8 mouse cellular contexts compared by ENCODE assay signal in genomic region chrX:96134840-96135580, GRCm38 (mm10). TPM values are rescaled to one million over a fixed set of nuclear protein-coding genes. Genes with fewer than 3 reads are reported as not detected.
DNase-seq lines count a peak whose midpoint lies in the region; ATAC-seq and TF ChIP-seq lines count a peak whose summit lies in the region.
"Had no signal": no experiment of that assay in that cellular context is flagged by ENCODE, and none has a peak within 500 bp of the region (broad histone marks: within the 10 kb centered on the region; RNA-seq: fewer than 3 reads in every experiment).

No protein-coding gene starts in this region.

- TF ChIP-seq CTCF in lung, adult 2 months (IDR thresholded peaks at IDR 0.05; ENCODE audit: insufficient read depth, low read length), result no peak
- no peak for TF ChIP-seq CTCF in lung, postnatal 0 days (IDR thresholded peaks at IDR 0.05)

- DNase-seq in lung, adult 18-20 months, result peak; percentile 42 to 65
- no peak for DNase-seq in lung, adult 2 months
- DNase-seq in NIH3T3 (ENCODE audit: low read depth), result peak; percentile 14
- peak; percentile 74 for DNase-seq in lung, postnatal 0 days (ENCODE audit: low spot score)
- DNase-seq in spleen, adult 12 weeks (ENCODE audit: low spot score), result no peak
- no peak for DNase-seq in adrenal gland, postnatal 25 days
- DNase-seq: layer of hippocampus, adult 9-11 months had no signal

- 0 out of 2 replicates have a peak overlapping the region, but pooled peaks have one; percentile 19 for H3K4me2 ChIP-seq in lung, postnatal 0 days (replicated peaks; ENCODE audit: low read depth, low read length)

- no peaks in the 10 kb centered on the region for H3K9me3 ChIP-seq in lung, postnatal 0 days (ENCODE audit: low read length)

- 0 out of 2 replicates have a peak, but pooled peaks have one; percentile 6 for TF ChIP-seq EP300 in lung, postnatal 0 days (IDR thresholded peaks at IDR 0.05)

- H3K27me3 ChIP-seq in lung, postnatal 0 days (replicated peaks; ENCODE audit: insufficient read depth, low read length), result no peaks in the 10 kb centered on the region

- H3K4me3 ChIP-seq in lung, adult 2 months (replicated peaks; ENCODE audit: extremely low read depth, low read depth, low read length), result no peak overlapping the region
- no peak overlapping the region for H3K4me3 ChIP-seq in lung, postnatal 0 days (ENCODE audit: low read depth, low read length)

- H3K27ac ChIP-seq in lung, postnatal 0 days (ENCODE audit: low read length), result peak overlapping the region; percentile 78

- peak; percentile 6; the same call in 1 of the 2 replicates for ATAC-seq in erythroid progenitor cell, adult 5-6 weeks (replicated peaks; ENCODE audit: low FRiP score, poor library complexity, severe bottlenecking)
- peak; percentile 67 for ATAC-seq in lung, postnatal 0 days

- H3K4me1 ChIP-seq in lung, adult 2 months (ENCODE audit: control insufficient read depth, insufficient read depth, low read length), result peaks cover 19% of the 10 kb centered on the region
- H3K4me1 ChIP-seq in lung, postnatal 0 days (ENCODE audit: insufficient read depth, low read depth, low read length), result no peaks in the 10 kb centered on the region

- TF ChIP-seq POLR2A in lung, adult 2 months (IDR thresholded peaks at IDR 0.05; ENCODE audit: borderline replicate concordance, extremely low read depth, low read depth, low read length), result no peak

- H3K36me3 ChIP-seq in lung, postnatal 0 days (ENCODE audit: insufficient read depth, low read length), result no peaks in the 10 kb centered on the region

- H3K9ac ChIP-seq in lung, postnatal 0 days (replicated peaks; ENCODE audit: low read depth), result no peak overlapping the region

- WGBS in lung, adult 2 months, result 34% methylated on average over 6 of the region's 6 CpGs
- WGBS in lung, postnatal 0 days, result 24% methylated on average over 6 of the region's 6 CpGs

RNA-seq across cellular contexts. Expression of gene Msn, which starts 39.2 kb away (rescaled TPM):
- polyA plus RNA-seq in lung, adult 2 months (2012; rRNA removed), result 290 and 370 TPM in 2 replicates
- 112 and 147 TPM in 2 replicates for total RNA-seq in erythroid progenitor cell, adult 5-6 weeks (2015; ENCODE audit: low replicate concordance)
- total RNA-seq in erythroid progenitor cell, adult 5-6 weeks (2017; ENCODE audit: low replicate concordance), result 39.1 and 42.7 TPM in 2 replicates
- 293 and 316 TPM in 2 replicates for polyA plus RNA-seq in lung, postnatal 0 days (2015; fragmentation: Nextera tagmentation; extraction: Ambion mirVana)
- 128 and 142 TPM in 2 replicates for total RNA-seq in adrenal gland, postnatal 25 days (2021)

Comparison
In these comparisons a context has a peak if more than half of its experiments do, and no peak if none do; other contexts are left out.
1. DNase-seq: peak in lung, adult 18-20 months (2 of 2), NIH3T3 (single experiment) and lung, postnatal 0 days (single experiment); none in lung, adult 2 months (single experiment), spleen, adult 12 weeks (single experiment) and adrenal gland, postnatal 25 days (single experiment).